23 mouse cellular contexts compared by ENCODE assay signal in the genomic region with DNA sequence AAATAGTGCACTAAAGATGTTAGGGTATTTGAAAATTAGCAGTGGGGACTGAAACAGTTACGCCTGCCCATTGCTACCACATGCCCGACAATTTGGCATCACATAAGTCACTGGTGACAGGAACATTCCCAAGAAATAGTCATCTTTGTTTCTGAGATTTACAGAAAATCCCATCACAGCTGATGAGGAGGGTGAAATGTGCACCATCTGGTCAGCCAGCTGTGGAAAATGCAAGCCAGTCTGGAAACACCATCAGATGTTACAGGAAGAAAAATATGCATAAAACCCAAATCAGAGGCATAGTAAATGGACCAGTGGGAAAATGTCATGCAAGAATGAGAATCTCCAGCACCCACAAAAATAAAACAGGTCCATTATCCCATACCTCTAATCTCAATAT.
DNase-seq lines count a peak whose midpoint lies in the region; ATAC-seq lines count a peak whose summit lies in the region.
"Had no signal": no experiment of that assay in that cellular context is flagged by ENCODE, and none has a peak within 500 bp of the region (broad histone marks: within the 10 kb centered on the region; RNA-seq: fewer than 3 reads in every experiment).

No protein-coding gene starts in this region.

- no peaks in the 10 kb centered on the region for H3K4me1 ChIP-seq in neural tube, embryonic 15.5 days
- H3K4me1 ChIP-seq: forebrain, embryonic 12.5 days; heart, embryonic 13.5 days; hindbrain, embryonic 13.5 days; midbrain, embryonic 13.5 days; neural tube, embryonic 13.5 days had no signal

- no peak for ATAC-seq in neural tube, embryonic 15.5 days (ENCODE audit: low FRiP score)
- ATAC-seq: activated CD4-positive, CD25-positive, alpha-beta regulatory T cell, adult 4 months; midbrain, embryonic 13.5 days had no signal

- WGBS in neural tube, embryonic 15.5 days = 66% methylated on average over 2 of the region's 2 CpGs

- no peaks in the 10 kb centered on the region for H3K36me3 ChIP-seq in neural tube, embryonic 15.5 days
- H3K36me3 ChIP-seq: forebrain, embryonic 12.5 days; G1E; heart, embryonic 13.5 days; hindbrain, embryonic 13.5 days; midbrain, embryonic 13.5 days; neural tube, embryonic 13.5 days had no signal

- DNase-seq in left cerebral cortex, adult 11 months (ENCODE audit: low spot score) = peak; percentile 3
- no peak for DNase-seq in left cerebral cortex, postnatal 10 days (ENCODE audit: extremely low spot score in 1 of 2, low spot score in 2 of 2)
- peak; percentile 12 for DNase-seq in layer of hippocampus, adult 11-12 months (ENCODE audit: low spot score)
- DNase-seq in layer of hippocampus, postnatal 14 days (ENCODE audit: low spot score in 2 of 2) = peak; percentile 40 to 41
- DNase-seq in lung, postnatal 36 days = peak; percentile 43
- DNase-seq in kidney, postnatal 10 days = no peak
- no peak for DNase-seq in kidney, postnatal 25 days
- DNase-seq: adrenal gland, postnatal 10 days; cerebellum, adult 11-12 months; cerebellum, postnatal 25 days; embryo, embryonic 11 days; heart, adult 11 months; left cerebral cortex, postnatal 4 days; liver; thymus, adult 18-20 months had no signal

- no peak overlapping the region for H3K4me2 ChIP-seq in neural tube, embryonic 15.5 days
- H3K4me2 ChIP-seq: forebrain, embryonic 12.5 days; heart, embryonic 13.5 days; hindbrain, embryonic 13.5 days; midbrain, embryonic 13.5 days; neural tube, embryonic 13.5 days had no signal

- H3K9me3 ChIP-seq in neural tube, embryonic 15.5 days (replicated peaks) = no peaks in the 10 kb centered on the region
- H3K9me3 ChIP-seq: forebrain, embryonic 12.5 days; heart, embryonic 13.5 days; hindbrain, embryonic 13.5 days; midbrain, embryonic 13.5 days; neural tube, embryonic 13.5 days had no signal

- no peak overlapping the region for H3K4me3 ChIP-seq in neural tube, embryonic 15.5 days (replicated peaks)
- H3K4me3 ChIP-seq: forebrain, embryonic 12.5 days; heart, embryonic 13.5 days; hindbrain, embryonic 13.5 days; midbrain, embryonic 13.5 days; neural tube, embryonic 13.5 days had no signal

- H3K27me3 ChIP-seq in neural tube, embryonic 15.5 days (replicated peaks) = no peaks in the 10 kb centered on the region
- H3K27me3 ChIP-seq: forebrain, embryonic 12.5 days; heart, embryonic 13.5 days; hindbrain, embryonic 13.5 days; midbrain, embryonic 13.5 days; neural tube, embryonic 13.5 days had no signal

- no peak overlapping the region for H3K27ac ChIP-seq in neural tube, embryonic 15.5 days (replicated peaks)
- H3K27ac ChIP-seq: forebrain, embryonic 12.5 days; heart, embryonic 13.5 days; hindbrain, embryonic 13.5 days; midbrain, embryonic 13.5 days; neural tube, embryonic 13.5 days had no signal

- intact Hi-C loops in left cerebral cortex, postnatal 10 days (cut with DNase I) = no loop called here

- H3K9ac ChIP-seq in neural tube, embryonic 15.5 days (replicated peaks) = no peak overlapping the region
- H3K9ac ChIP-seq: forebrain, embryonic 12.5 days; heart, embryonic 13.5 days; hindbrain, embryonic 13.5 days; midbrain, embryonic 13.5 days; neural tube, embryonic 13.5 days had no signal

Comparison
In these comparisons a context has a peak if more than half of its experiments do, and no peak if none do; other contexts are left out.
1. DNase-seq: peak in left cerebral cortex, adult 11 months (single experiment), layer of hippocampus, adult 11-12 months (single experiment), layer of hippocampus, postnatal 14 days (2 of 2) and lung, postnatal 36 days (single experiment); none in left cerebral cortex, postnatal 10 days (0 of 2), kidney, postnatal 10 days (single experiment) and kidney, postnatal 25 days (0 of 2).